ENCODE assay signal across 13 mouse cellular contexts in the genomic region with DNA sequence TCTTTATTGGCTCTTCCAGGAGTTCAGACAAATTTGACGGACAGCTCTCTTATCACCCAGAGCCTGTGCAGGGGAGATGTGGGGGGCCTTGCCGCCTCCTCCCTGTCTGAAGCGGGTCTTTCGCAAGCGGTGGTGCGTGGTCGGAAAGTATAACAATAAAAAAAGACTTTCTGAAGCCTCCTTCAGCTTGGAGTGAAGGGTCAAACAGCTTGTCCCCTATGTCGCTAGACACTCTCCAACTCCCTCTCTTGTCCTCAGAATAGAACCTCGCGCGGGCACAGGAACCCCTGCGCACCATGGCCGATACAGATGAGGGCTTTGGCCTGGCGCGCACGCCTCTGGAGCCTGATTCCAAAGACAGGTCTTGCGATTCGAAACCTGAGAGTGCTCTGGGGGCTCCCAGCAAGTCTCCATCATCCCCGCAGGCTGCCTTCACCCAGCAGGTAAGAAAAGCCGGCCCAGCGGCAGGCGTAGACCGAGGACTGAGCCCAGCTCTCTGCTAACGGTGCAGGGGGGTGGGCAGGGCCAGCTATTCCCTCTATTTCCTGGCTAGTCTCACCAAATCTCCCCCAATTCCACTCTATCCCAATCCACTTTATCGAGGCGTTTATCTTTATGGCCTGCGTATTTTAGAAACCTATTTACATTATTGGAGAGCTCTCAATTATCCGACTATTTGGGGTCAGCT. TPM values are rescaled to one million over a fixed set of nuclear protein-coding genes. Genes with fewer than 3 reads are reported as not detected.
DNase-seq lines count a peak whose midpoint lies in the region; ATAC-seq lines count a peak whose summit lies in the region.
"Had no signal": no experiment of that assay in that cellular context is flagged by ENCODE, and none has a peak within 500 bp of the region (broad histone marks: within the 10 kb centered on the region; RNA-seq: fewer than 3 reads in every experiment).

No protein-coding gene starts in this region.

- ATAC-seq in heart, embryonic 14.5 days (ENCODE audit: insufficient number of reproducible peaks, insufficient read depth, low FRiP score, low read depth), result no peak
- no peak for ATAC-seq in forebrain, embryonic 13.5 days
- ATAC-seq: forebrain, embryonic 16.5 days; midbrain, embryonic 16.5 days had no signal

- H3K4me3 ChIP-seq in heart, embryonic 14.5 days (ENCODE audit: control insufficient read depth in 1 of 2, insufficient read depth in 1 of 2, low read depth in 1 of 2, low read length in 2 of 2), result peak overlapping the region; percentile 65 to 68
- H3K4me3 ChIP-seq in forebrain, embryonic 13.5 days, result no peak overlapping the region

- H3K27me3 ChIP-seq in heart, embryonic 14.5 days (ENCODE audit: control insufficient read depth, insufficient read depth, low read length), result peaks cover 6% of the 10 kb centered on the region; the same call in 1 of the 2 replicates
- peaks cover 100% of the 10 kb centered on the region for H3K27me3 ChIP-seq in forebrain, embryonic 13.5 days

- 1% methylated on average over 28 of the region's 28 CpGs for WGBS in heart, embryonic 14.5 days
- WGBS in forebrain, embryonic 13.5 days, result under 1% methylated on average over 27 of the region's 28 CpGs

- H3K36me3 ChIP-seq in heart, embryonic 14.5 days (ENCODE audit: control insufficient read depth, insufficient read depth, low read length), result peaks cover 8% of the 10 kb centered on the region
- no peaks in the 10 kb centered on the region for H3K36me3 ChIP-seq in forebrain, embryonic 13.5 days (ENCODE audit: poor library complexity, severe bottlenecking)

- H3K9ac ChIP-seq in heart, embryonic 14.5 days (ENCODE audit: low read length), result peak overlapping the region; percentile 89
- no peak overlapping the region for H3K9ac ChIP-seq in forebrain, embryonic 13.5 days

- peak overlapping the region; percentile 66 for H3K4me2 ChIP-seq in heart, embryonic 14.5 days (ENCODE audit: low read length)
- no peak overlapping the region for H3K4me2 ChIP-seq in forebrain, embryonic 13.5 days

- peaks cover 22 to 24% of the 10 kb centered on the region in 2 experiments for H3K4me1 ChIP-seq in heart, embryonic 14.5 days (ENCODE audit: control insufficient read depth in 2 of 2, insufficient read depth in 2 of 2, low read length in 2 of 2)
- H3K4me1 ChIP-seq in forebrain, embryonic 13.5 days, result no peaks in the 10 kb centered on the region

- no peaks in the 10 kb centered on the region for H3K9me3 ChIP-seq in heart, embryonic 14.5 days (ENCODE audit: control insufficient read depth, low read length)
- no peaks in the 10 kb centered on the region for H3K9me3 ChIP-seq in forebrain, embryonic 13.5 days (replicated peaks)

- H3K27ac ChIP-seq in heart, embryonic 14.5 days (replicated peaks in 1 of 2; ENCODE audit: control insufficient read depth in 1 of 2, insufficient read depth in 1 of 2, low read depth in 2 of 2, low read length in 2 of 2), result peak overlapping the region; percentile 59 to 90
- H3K27ac ChIP-seq in forebrain, embryonic 13.5 days, result no peak overlapping the region

- DNase-seq in heart, adult 11 months, result peak; percentile 94
- DNase-seq in heart, adult 8-10 months (ENCODE audit: low spot score), result no peak
- peak; percentile 40 for DNase-seq in retina, embryonic 14.5 days (ENCODE audit: low spot score)
- no peak for DNase-seq in retina, postnatal 1 day
- DNase-seq in kidney, postnatal 14 days, result no peak
- DNase-seq in cerebellum, adult 8-10 months, result no peak
- DNase-seq: adrenal gland, postnatal 14 days; cerebellum, adult 18-20 months had no signal

RNA-seq across cellular contexts. Expression of a gene that starts 4.3 kb away (rescaled TPM):
- total RNA-seq in heart, adult 8-10 months (2022), result 10 to 100 TPM; 22.5 to 44.9 (median 33.8) TPM
- 33.1 and 39.2 TPM in 2 replicates for polyA plus RNA-seq in heart, embryonic 14.5 days (2014; fragmentation: Nextera tagmentation; extraction: Ambion mirVana)
- polyA plus RNA-seq in forebrain, embryonic 13.5 days (2015; fragmentation: Nextera tagmentation; extraction: Ambion mirVana), result 0.05 and 0.08 TPM in 2 replicates
- total RNA-seq: left cerebral cortex, postnatal 10 days had no signal
- polyA plus RNA-seq: forebrain, embryonic 16.5 days; midbrain, embryonic 16.5 days had no signal

Comparison
In these comparisons a context has a peak if more than half of its experiments do, and no peak if none do; other contexts are left out.
1. DNase-seq: peak in heart, adult 11 months (single experiment) and retina, embryonic 14.5 days (single experiment); none in heart, adult 8-10 months (single experiment), retina, postnatal 1 day (single experiment), kidney, postnatal 14 days (single experiment) and cerebellum, adult 8-10 months (single experiment).
2. RNA of a gene that starts 4.3 kb away (polyA plus RNA-seq): 33.1 to 39.2 TPM in heart, embryonic 14.5 days; 0.05 to 0.08 TPM in forebrain, embryonic 13.5 days; every median in the first group is over 10 times any median in the second.